Mouse (Mus musculus) kidney, embryonic 14.5 days (tissue): Measurements from ENCODE around the gene Ajap1. TPM values are rescaled to one million over a fixed set of nuclear protein-coding genes. Genes with fewer than 3 reads are reported as not detected.

ENCODE experiments used
- ATAC-seq: fragments of 200-750 bp; cut with Nextera tagmentation; 2 replicates; pipeline ENCODE4 v1.8.0; 2017; ENCODE audit warnings: moderate number of reproducible peaks, mild to moderate bottlenecking, moderate TSS enrichment, moderate library complexity; ENCODE audit not compliant: low FRiP score, low TSS enrichment
- H3K27ac ChIP-seq: fragments of 300-500 bp; sonication (generic); 2 replicates; pipeline ENCODE4 v1.5.1; 2014; ENCODE audit warnings: low read depth, mild to moderate bottlenecking, low read length, moderate library complexity, mixed read lengths
- H3K27me3 ChIP-seq: fragments of 300-500 bp; sonication (generic); 2 replicates; pipeline ENCODE4 v1.6.1; 2014; ENCODE audit warnings: mild to moderate bottlenecking, low read length; ENCODE audit not compliant: control insufficient read depth, insufficient read depth
- H3K36me3 ChIP-seq: fragments of 300-500 bp; sonication (generic); 2 replicates; pipeline ENCODE4 v1.6.1; 2014; ENCODE audit warnings: low read length, mixed read lengths; ENCODE audit not compliant: control insufficient read depth, insufficient read depth
- H3K4me1 ChIP-seq: fragments of 300-500 bp; sonication (generic); 2 replicates; pipeline ENCODE4 v1.6.1; 2014; ENCODE audit warnings: low read length, mixed read lengths; ENCODE audit not compliant: control insufficient read depth, insufficient read depth
- H3K4me2 ChIP-seq: fragments of 300-500 bp; sonication (generic); replicated peaks from 2 replicates; pipeline ENCODE4 v1.6.1; 2014; ENCODE audit warnings: low read depth, mild to moderate bottlenecking, low read length
- H3K4me3 ChIP-seq: fragments of 300-500 bp; sonication (generic); 2 replicates; pipeline ENCODE4 v1.5.1; 2014; ENCODE audit warnings: mild to moderate bottlenecking, low read length
- H3K9ac ChIP-seq: fragments of 300-500 bp; sonication (generic); 2 replicates; pipeline ENCODE4 v1.6.1; 2014; ENCODE audit warnings: low read depth, mild to moderate bottlenecking, low read length, moderate library complexity
- H3K9me3 ChIP-seq: fragments of 300-500 bp; sonication (generic); 2 replicates; pipeline ENCODE4 v1.6.1; 2016; ENCODE audit warnings: low read length; ENCODE audit not compliant: control insufficient read depth
- WGBS: fragments of 180-500 bp; shearing (Covaris S2); extraction: QIAGEN DNeasy Blood & Tissue Kit; methylation state at CpG from one replicate; pipeline ENCODE4 v1.1.7; 2014; 5-methylcytosine and 5-hydroxymethylcytosine counted together
- polyA plus RNA-seq: library from polyadenylated mRNA; unstranded; fragments of >200 nt; fragmentation: Nextera tagmentation; extraction: Ambion mirVana; gene quantifications from 2 replicates; pipeline ENCODE4 v1.2.1, GENCODE M21; 2014

Gene Ajap1
- 3.3 and 3.8 TPM in 2 replicates for polyA plus RNA-seq

DNA sequence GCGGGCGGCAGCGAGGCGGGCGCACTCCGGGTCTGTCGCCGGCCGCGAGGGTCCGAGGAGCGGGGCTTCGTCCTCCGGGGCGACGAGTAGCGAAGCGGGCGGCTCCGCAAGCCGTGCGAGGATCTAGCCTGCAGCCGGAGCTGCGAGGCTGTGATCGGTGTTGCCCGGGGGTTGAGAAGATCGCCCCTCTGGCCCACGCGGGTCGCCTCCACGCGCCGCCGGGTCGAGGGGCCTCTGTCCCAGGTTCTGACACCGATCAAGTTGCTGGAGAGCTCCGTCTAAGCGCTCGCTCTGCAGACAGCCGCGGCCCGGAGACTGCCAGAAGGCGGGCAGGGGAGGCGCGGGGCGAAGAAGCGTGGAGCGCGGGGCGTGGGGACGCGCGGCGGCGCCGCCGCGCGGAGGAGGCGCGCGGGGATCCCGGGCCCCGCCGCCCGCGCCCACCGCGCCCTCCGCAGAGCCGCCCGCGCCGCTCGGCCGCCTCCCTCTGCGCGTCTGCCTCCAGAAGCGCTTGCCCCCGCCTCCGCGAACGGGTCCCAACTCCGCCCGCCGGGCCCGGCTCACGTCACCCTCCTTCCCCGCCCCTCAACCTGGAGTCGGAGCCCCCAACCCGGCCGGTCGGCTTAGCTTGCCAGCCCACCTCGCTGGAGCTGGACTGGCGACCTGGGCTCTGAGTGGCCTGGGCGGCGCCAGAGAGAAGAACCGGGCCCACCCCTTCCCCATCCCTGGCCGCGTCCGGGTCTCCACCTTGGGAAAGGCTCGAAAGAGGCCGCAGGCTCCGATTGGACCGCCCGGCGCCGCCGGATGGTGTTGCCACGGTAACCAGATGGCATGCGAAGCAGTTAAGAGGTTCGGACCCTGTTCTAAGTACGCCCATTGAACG is at the start of gene Ajap1:
Ajap1 (minus strand) TSS at position 353 of the 880 bp plus-strand sequence.
- Histone ChIP-seq H3K4me3 (peak within 1 kb of the TSS; percentile 51), H3K36me3 (no peaks in the 10 kb centered on the region), H3K27ac (no peak within 1 kb of the TSS), H3K4me1 (peaks cover 12% of the 10 kb centered on the region; the same call in 1 of the 2 replicates), H3K27me3 (peaks cover 50% of the 10 kb centered on the region), H3K4me2 (peak within 1 kb of the TSS; percentile 90), H3K9me3 (no peaks in the 10 kb centered on the region), H3K9ac (peak within 1 kb of the TSS; percentile 54)
- peak; percentile 58 for ATAC-seq
- under 1% methylated on average over 79 of the region's 114 CpGs for WGBS

DNA sequence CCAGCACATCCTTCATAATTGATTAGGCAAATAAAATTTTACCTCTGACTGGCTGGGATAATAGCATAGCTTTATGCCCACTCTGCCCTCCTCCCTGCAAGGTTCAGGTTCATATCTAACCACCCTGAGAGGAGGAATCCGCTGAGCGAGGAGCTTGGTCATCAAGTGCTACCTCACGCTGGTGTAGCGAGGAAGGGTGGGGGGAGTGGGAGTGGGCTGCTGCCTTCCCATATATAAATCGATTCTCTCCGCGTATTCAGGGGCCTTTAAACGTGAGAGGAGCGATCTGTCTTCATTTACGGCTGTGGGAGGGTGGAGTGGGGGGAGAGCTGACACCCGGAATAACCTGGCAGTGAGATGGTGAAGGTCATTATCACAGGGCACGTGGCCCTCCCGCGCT is 47.9 kb upstream of the Ajap1 start:
- no peaks in the 10 kb centered on the region for H3K9me3 ChIP-seq
- no peak overlapping the region for H3K4me2 ChIP-seq
- no peak overlapping the region for H3K9ac ChIP-seq
- H3K27me3 ChIP-seq, result no peaks in the 10 kb centered on the region
- H3K27ac ChIP-seq, result no peak overlapping the region
- WGBS, result 25% methylated on average over 14 of the region's 14 CpGs
- H3K4me1 ChIP-seq, result no peaks in the 10 kb centered on the region
- no peak for ATAC-seq
- no peak overlapping the region for H3K4me3 ChIP-seq
- H3K36me3 ChIP-seq, result no peaks in the 10 kb centered on the region

DNA sequence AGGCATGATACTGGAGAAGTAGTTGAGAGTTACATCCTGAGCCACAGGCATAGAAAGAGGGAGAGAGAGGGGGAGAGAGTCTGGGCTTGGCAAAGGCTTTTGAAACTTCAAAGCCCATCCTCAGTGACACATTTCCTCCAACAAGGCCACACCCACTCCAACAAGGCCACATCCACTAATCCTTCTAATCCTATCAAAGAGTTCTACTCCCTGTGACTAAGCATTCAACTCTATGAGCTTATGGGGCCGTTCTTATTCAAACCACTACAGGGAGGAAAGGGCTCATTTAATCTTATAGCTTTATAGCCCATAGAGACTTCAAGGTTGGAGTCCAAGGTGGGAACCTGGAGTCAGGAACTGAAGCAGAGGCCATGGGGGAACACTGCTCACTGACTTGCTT is 39.0 kb upstream of the Ajap1 start:
- H3K9me3 ChIP-seq, result no peaks in the 10 kb centered on the region
- no peaks in the 10 kb centered on the region for H3K36me3 ChIP-seq
- H3K27ac ChIP-seq, result no peak overlapping the region
- ATAC-seq, result no peak
- H3K9ac ChIP-seq, result no peak overlapping the region
- WGBS, result 70% methylated on average over 1 of the region's 1 CpGs
- H3K4me3 ChIP-seq, result no peak overlapping the region
- no peaks in the 10 kb centered on the region for H3K4me1 ChIP-seq
- no peak overlapping the region for H3K4me2 ChIP-seq
- no peaks in the 10 kb centered on the region for H3K27me3 ChIP-seq

DNA sequence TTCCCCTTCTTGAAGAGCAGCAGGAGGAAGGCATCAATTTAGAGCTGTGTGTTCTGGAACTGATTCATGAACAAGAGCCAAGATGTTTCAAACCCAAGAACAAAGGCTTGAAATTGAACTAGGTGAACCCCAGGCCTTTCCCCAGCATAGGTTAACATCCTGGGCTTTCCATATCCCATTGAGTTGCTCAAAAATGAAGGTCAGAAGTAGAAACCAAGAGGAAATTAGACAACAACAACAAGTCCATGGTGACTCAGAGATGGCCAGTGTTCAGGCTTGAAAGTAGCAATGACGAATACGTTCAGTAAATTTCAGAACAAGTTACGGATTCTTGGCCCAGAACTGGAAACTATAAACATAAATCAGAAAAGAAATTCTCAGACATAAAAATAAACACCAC is 37.3 kb upstream of the Ajap1 start:
- Histone ChIP-seq H3K4me3 (no peak overlapping the region), H3K4me1 (no peaks in the 10 kb centered on the region), H3K27ac (no peak overlapping the region), H3K4me2 (no peak overlapping the region), H3K9ac (no peak overlapping the region), H3K27me3 (no peaks in the 10 kb centered on the region), H3K9me3 (no peaks in the 10 kb centered on the region), H3K36me3 (no peaks in the 10 kb centered on the region)
- 68% methylated on average over 3 of the region's 3 CpGs for WGBS
- peak; percentile 46; the same call in 1 of the 2 replicates for ATAC-seq

DNA sequence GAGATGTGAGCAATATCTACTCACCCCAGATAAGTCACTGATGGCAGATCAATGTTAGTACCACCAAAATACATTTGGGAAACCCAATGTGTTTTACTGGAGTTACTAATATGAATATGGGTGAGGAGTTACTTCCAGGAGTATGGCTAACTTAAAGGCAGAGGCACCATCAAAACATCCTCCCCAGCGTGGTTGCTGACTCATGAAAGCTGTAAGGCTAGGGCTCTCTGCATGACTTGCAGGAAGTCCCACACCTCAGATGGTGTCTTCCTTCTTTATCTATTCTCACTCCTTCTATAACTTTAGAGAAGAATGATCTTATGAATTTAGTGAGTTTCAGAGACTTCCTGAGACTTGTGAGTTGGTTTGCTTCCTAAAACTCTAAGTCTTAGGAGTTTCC is 36.7 kb upstream of the Ajap1 start:
- H3K9me3 ChIP-seq, result no peaks in the 10 kb centered on the region
- H3K4me1 ChIP-seq, result no peaks in the 10 kb centered on the region
- no peak overlapping the region for H3K9ac ChIP-seq
- H3K27me3 ChIP-seq, result no peaks in the 10 kb centered on the region
- WGBS, result 80% methylated on average over 1 of the region's 1 CpGs
- no peak for ATAC-seq
- no peaks in the 10 kb centered on the region for H3K36me3 ChIP-seq
- H3K27ac ChIP-seq, result no peak overlapping the region
- H3K4me3 ChIP-seq, result no peak overlapping the region
- no peak overlapping the region for H3K4me2 ChIP-seq

DNA sequence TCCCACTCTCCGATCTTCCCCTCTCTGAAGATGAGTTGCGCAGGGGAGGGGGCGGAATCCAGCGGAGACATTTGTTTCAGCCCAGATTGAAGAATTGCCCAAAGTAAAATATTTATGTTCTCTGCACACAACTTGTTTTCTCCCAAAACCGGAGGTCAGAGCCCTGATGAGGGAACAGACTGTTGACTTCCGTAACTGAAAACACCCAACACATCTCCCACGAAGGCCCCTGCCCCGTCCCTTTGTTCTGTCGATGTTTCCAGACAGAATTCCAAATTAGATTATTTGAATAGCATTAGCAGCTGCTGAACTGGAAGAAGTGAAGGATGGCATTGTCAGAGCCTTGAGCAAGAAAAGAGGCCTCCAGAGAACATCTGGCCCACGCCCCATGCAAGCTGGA is 33.2 kb upstream of the Ajap1 start:
- no peak for ATAC-seq

DNA sequence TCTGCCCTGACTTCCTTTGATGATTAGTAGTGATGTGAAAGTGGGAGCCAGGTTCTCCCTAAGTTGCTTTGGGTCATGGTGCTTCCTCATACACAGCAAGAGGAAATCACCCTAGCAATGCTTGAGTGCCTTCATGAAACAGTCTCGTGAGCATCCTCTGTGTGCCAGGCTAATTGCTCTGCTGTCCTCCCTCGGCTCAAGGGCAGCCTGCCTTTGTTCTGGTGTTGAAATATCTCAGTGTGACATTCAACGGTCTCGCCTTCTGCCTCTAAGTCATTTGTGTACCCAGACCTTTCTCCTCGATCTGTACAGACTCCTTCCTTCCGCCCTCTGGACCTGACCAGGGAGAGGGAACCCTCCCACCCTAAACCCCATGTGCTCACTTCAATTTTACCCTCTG is 31.5 kb upstream of the Ajap1 start:
- H3K4me3 ChIP-seq, result no peak overlapping the region
- no peaks in the 10 kb centered on the region for H3K36me3 ChIP-seq
- no peak overlapping the region for H3K9ac ChIP-seq
- H3K4me2 ChIP-seq, result no peak overlapping the region
- no peaks in the 10 kb centered on the region for H3K9me3 ChIP-seq
- H3K27me3 ChIP-seq, result no peaks in the 10 kb centered on the region
- WGBS, result 54% methylated on average over 6 of the region's 6 CpGs
- no peak for ATAC-seq
- no peak overlapping the region for H3K27ac ChIP-seq
- H3K4me1 ChIP-seq, result no peaks in the 10 kb centered on the region

More for the DNA sequence above, 33.2 kb upstream of the Ajap1 start:
- Histone ChIP-seq H3K9me3 (no peaks in the 10 kb centered on the region), H3K4me3 (no peak overlapping the region), H3K4me2 (no peak overlapping the region), H3K36me3 (no peaks in the 10 kb centered on the region), H3K9ac (no peak overlapping the region), H3K4me1 (no peaks in the 10 kb centered on the region), H3K27ac (no peak overlapping the region), H3K27me3 (no peaks in the 10 kb centered on the region)
- WGBS, result 53% methylated on average over 10 of the region's 10 CpGs

DNA sequence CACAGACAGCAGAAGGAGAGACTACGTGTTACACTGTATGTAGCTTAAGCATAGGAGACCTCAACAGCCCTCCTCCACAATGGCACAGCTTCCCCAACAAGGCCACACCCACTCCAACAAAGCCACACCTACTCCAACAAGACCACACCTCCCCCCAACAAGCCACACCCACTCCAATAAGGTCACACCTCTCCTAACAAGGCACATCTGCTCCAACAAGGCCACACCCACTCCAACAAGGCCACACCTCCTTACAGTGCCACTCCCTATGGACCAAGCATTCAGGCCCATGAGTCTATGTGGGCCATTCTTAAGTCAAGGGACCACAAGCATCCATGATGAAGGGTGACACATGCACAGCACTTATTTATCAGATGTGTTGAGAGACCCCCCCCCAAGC is 28.9 kb upstream of the Ajap1 start:
- no peak for ATAC-seq
- Histone ChIP-seq H3K27ac (no peak overlapping the region), H3K4me2 (no peak overlapping the region), H3K4me1 (no peaks in the 10 kb centered on the region), H3K27me3 (no peaks in the 10 kb centered on the region), H3K36me3 (no peaks in the 10 kb centered on the region), H3K9ac (no peak overlapping the region), H3K9me3 (peaks cover 3% of the 10 kb centered on the region; the same call in 1 of the 2 replicates), H3K4me3 (no peak overlapping the region)
- WGBS, result 100% methylated on average over 1 of the region's 1 CpGs

DNA sequence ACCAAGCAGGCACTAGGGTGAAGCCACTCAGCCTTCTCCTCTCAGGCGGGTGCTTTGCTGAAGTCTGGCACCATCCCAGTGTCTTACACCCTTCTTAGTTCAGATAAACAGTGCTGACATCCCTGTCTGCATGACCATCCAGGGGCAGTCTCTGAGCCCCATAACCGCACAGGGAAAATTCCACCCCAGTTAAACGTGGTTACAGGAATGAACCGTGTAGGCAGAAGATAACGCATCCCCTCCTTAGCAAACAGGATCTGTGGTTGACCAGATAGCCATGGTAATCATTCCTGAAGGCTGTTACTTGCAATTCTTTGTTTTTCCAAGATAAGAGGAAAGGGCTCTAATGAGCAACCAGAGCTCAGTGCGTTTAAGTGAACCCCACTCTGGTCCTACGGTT is 19.3 kb upstream of the Ajap1 start:
- H3K9me3 ChIP-seq, result no peaks in the 10 kb centered on the region
- H3K27me3 ChIP-seq, result no peaks in the 10 kb centered on the region
- H3K36me3 ChIP-seq, result no peaks in the 10 kb centered on the region
- H3K4me2 ChIP-seq, result no peak overlapping the region
- no peak overlapping the region for H3K9ac ChIP-seq
- no peak for ATAC-seq
- H3K4me3 ChIP-seq, result no peak overlapping the region
- 74% methylated on average over 7 of the region's 7 CpGs for WGBS
- no peak overlapping the region for H3K27ac ChIP-seq
- H3K4me1 ChIP-seq, result no peaks in the 10 kb centered on the region
